Mouse (Mus musculus) limb, embryonic 13.5 days (tissue): ENCODE results near the gene Acap3. TPM values are rescaled to one million over a fixed set of nuclear protein-coding genes. Genes with fewer than 3 reads are reported as not detected.

ENCODE experiments used
- ATAC-seq: fragments of 200-750 bp; cut with Nextera tagmentation; 2 replicates; pipeline ENCODE4 v1.8.0; 2017; ENCODE audit warnings: low read depth, moderate number of reproducible peaks, moderate TSS enrichment; ENCODE audit not compliant: low FRiP score
- H3K27ac ChIP-seq: fragments of 300-500 bp; sonication (generic); 2 replicates; pipeline ENCODE4 v1.5.1; 2015; ENCODE audit warnings: inconsistent platforms, mild to moderate bottlenecking, moderate library complexity
- H3K27me3 ChIP-seq: fragments of 300-500 bp; sonication (generic); 2 replicates; pipeline ENCODE4 v1.6.1; 2015; ENCODE audit warnings: mild to moderate bottlenecking, inconsistent platforms
- H3K36me3 ChIP-seq: fragments of 300-500 bp; sonication (generic); 2 replicates; pipeline ENCODE4 v1.6.1; 2015; ENCODE audit warnings: inconsistent platforms, mild to moderate bottlenecking, moderate library complexity
- H3K4me1 ChIP-seq: fragments of 300-500 bp; sonication (generic); 2 replicates; pipeline ENCODE4 v1.6.1; 2015; ENCODE audit warnings: inconsistent platforms
- H3K4me2 ChIP-seq: fragments of 300-500 bp; sonication (generic); replicated peaks from 2 replicates; pipeline ENCODE4 v1.6.1; 2015; ENCODE audit warnings: inconsistent platforms, mild to moderate bottlenecking, moderate library complexity
- H3K4me3 ChIP-seq: fragments of 300-500 bp; sonication (generic); 2 replicates; pipeline ENCODE4 v1.5.1; 2015; ENCODE audit warnings: moderate library complexity, mild to moderate bottlenecking, inconsistent platforms
- H3K9ac ChIP-seq: fragments of 300-500 bp; sonication (generic); 2 replicates; pipeline ENCODE4 v1.6.1; 2015; ENCODE audit warnings: mild to moderate bottlenecking, inconsistent platforms
- H3K9me3 ChIP-seq: fragments of 300-500 bp; sonication (generic); 2 replicates; pipeline ENCODE4 v1.6.1; 2016; ENCODE audit warnings: inconsistent platforms
- WGBS: fragments of 180-500 bp; shearing (Covaris S2); methylation state at CpG from one replicate; pipeline ENCODE4 v1.1.7; 2015; 5-methylcytosine and 5-hydroxymethylcytosine counted together
- polyA plus RNA-seq: library from polyadenylated mRNA; unstranded; fragments of >200 nt; fragmentation: Nextera tagmentation; extraction: Ambion mirVana; gene quantifications from 2 replicates; pipeline ENCODE4 v1.2.1, GENCODE M21; 2015

The Acap3 gene
- polyA plus RNA-seq, 1 experiment from 2014 or later, result 19.4 TPM

DNA sequence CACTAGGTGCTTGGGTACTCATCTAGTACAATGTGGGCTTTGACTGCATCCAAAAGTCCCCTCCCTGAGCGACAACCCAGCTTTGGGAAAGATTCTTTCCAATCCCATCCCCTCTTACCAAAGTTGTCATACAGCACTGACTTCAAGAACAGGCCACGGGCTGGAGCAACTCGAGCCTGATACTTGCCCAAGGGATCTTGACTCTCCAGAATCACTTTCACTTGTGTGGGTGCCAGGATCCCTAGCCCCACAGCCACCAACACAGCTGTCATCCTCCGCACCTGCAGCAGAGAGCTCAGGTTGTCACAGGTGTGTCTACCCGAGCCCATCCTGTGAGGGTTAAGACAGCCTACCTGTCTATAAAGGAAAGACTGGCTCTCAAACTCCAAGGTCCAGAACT is 2.3 kb upstream of the Acap3 start:
- peaks cover 31% of the 10 kb centered on the region for H3K4me1 ChIP-seq
- H3K9me3 ChIP-seq, result no peaks in the 10 kb centered on the region
- no peaks in the 10 kb centered on the region for H3K27me3 ChIP-seq
- WGBS, result 84% methylated on average over 5 of the region's 5 CpGs
- no peak overlapping the region for H3K27ac ChIP-seq
- H3K4me2 ChIP-seq, result no peak overlapping the region
- H3K9ac ChIP-seq, result no peak overlapping the region
- H3K4me3 ChIP-seq, result no peak overlapping the region
- no peak for ATAC-seq
- H3K36me3 ChIP-seq, result peaks cover 54% of the 10 kb centered on the region

GRCm38 (mm10) chr4:155891011-155891471 is 581 bp upstream of the Acap3 start:
- Histone ChIP-seq H3K4me1 (peaks cover 44% of the 10 kb centered on the region), H3K4me3 (peak overlapping the region; percentile 88), H3K27me3 (no peaks in the 10 kb centered on the region), H3K27ac (no peak overlapping the region; the same call in 1 of the 2 replicates), H3K9ac (peak overlapping the region; percentile 87), H3K9me3 (no peaks in the 10 kb centered on the region), H3K36me3 (peaks cover 45% of the 10 kb centered on the region), H3K4me2 (peak overlapping the region; percentile 97)
- no peak for ATAC-seq
- WGBS, result under 1% methylated on average over 34 of the region's 34 CpGs

DNA sequence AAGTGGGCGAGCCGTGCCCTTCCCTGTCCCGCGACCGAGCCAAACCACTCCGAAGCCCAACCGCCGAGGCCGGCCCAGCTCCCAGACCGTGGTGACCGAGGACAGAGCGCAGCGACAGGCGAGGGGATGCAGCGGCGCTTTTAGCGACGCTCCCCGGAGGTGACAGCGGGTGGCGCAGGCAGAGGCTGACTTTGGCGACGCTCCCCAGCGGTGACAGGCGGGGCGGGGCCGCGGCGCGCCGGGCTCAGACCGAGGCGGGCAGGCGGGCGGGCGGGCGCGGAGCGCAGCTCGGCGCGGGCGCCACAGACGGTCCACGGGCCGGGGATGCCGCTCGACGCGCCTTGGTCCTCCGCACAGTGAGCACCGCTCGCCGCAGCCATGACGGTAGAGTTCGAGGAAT is 395 bp downstream of the Acap3 start:
- H3K4me3 ChIP-seq, result peak overlapping the region; percentile 88
- H3K9ac ChIP-seq, result peak overlapping the region; percentile 87
- under 1% methylated on average over 54 of the region's 56 CpGs for WGBS
- ATAC-seq, result peak; percentile 91
- no peaks in the 10 kb centered on the region for H3K27me3 ChIP-seq
- H3K27ac ChIP-seq, result peak overlapping the region; percentile 92
- peaks cover 44% of the 10 kb centered on the region for H3K4me1 ChIP-seq
- no peaks in the 10 kb centered on the region for H3K9me3 ChIP-seq
- H3K36me3 ChIP-seq, result peaks cover 45% of the 10 kb centered on the region
- peak overlapping the region; percentile 97 for H3K4me2 ChIP-seq

GRCm38 (mm10) chr4:155892438-155893211 is 1.0 kb downstream of the Acap3 start:
- Histone ChIP-seq H3K27me3 (no peaks in the 10 kb centered on the region), H3K4me2 (peak overlapping the region; percentile 97), H3K9ac (peak overlapping the region; percentile 87), H3K27ac (peak overlapping the region; percentile 92), H3K4me1 (peaks cover 44% of the 10 kb centered on the region), H3K4me3 (peak overlapping the region; percentile 88), H3K36me3 (peaks cover 41% of the 10 kb centered on the region), H3K9me3 (no peaks in the 10 kb centered on the region)
- no peak; the same call in 1 of the 2 replicates for ATAC-seq
- WGBS, result 5% methylated on average over 37 of the region's 37 CpGs

DNA sequence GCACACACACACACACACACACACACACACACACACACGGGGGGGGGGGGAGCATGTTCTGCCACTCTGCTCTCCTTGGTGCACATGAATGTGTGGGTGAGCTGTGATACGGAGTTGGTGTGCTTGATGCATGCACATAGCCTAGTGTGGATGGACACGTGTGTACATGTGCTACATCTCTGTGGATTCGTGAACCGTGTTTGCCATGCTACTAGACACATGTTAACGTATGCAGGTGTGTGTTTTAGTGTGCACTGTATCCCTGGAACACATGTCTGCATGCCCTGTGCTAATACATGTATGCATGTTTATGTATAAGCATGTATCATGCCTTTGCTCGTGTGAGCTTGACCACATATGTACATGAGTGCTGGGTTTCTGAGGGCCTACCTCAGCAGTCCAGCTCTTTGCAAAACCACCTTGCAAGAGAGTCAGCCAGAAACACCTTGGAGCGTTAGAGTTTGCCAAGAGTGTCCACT is 1.6 kb downstream of the Acap3 start:
- H3K9ac ChIP-seq, result peak overlapping the region; percentile 87

DNA sequence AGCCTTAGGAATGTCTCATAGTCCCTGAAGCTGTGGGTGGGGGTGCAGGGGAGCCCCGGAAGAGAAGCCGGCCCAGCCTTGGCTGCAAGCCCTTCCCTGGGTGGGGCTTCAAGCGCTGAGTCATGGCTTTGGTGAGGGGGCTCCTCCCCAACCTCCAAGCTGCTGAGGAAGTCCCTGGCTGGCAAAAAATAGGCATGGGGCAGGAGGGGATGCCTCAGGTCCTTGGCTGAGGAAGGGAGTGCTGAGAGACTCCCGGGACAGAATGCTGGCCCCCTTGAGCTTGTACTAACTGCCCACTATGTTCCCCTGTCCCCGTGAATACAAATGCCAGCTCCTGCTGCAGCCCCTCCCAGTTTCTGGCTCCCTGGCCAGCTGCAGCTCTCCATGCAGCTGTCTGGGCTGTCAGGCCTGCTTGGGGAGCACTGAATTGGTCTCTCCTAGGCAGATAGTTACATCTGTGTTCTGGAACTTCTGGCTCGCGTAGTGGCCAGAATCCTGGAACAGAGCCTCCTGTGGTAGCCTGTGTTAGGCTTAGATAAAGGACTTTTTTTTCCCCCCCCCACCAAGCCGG is 2.8 kb downstream of the Acap3 start:
- Histone ChIP-seq H3K4me3 (0 out of 2 replicates have a peak overlapping the region, but pooled peaks have one; percentile 2), H3K36me3 (peaks cover 39% of the 10 kb centered on the region), H3K4me2 (peak overlapping the region; percentile 97), H3K9ac (peak overlapping the region; percentile 51), H3K9me3 (no peaks in the 10 kb centered on the region), H3K27me3 (no peaks in the 10 kb centered on the region), H3K4me1 (peaks cover 44% of the 10 kb centered on the region), H3K27ac (no peak overlapping the region)
- 30% methylated on average over 8 of the region's 8 CpGs for WGBS
- no peak for ATAC-seq

More for the DNA sequence above, 1.6 kb downstream of the Acap3 start:
- H3K4me1 ChIP-seq, result peaks cover 44% of the 10 kb centered on the region
- peak overlapping the region; percentile 97 for H3K4me2 ChIP-seq
- WGBS, result 70% methylated on average over 8 of the region's 8 CpGs
- no peak overlapping the region for H3K27ac ChIP-seq
- H3K4me3 ChIP-seq, result peak overlapping the region; percentile 88
- ATAC-seq, result no peak
- H3K36me3 ChIP-seq, result peaks cover 39% of the 10 kb centered on the region
- H3K9me3 ChIP-seq, result no peaks in the 10 kb centered on the region
- H3K27me3 ChIP-seq, result no peaks in the 10 kb centered on the region

DNA sequence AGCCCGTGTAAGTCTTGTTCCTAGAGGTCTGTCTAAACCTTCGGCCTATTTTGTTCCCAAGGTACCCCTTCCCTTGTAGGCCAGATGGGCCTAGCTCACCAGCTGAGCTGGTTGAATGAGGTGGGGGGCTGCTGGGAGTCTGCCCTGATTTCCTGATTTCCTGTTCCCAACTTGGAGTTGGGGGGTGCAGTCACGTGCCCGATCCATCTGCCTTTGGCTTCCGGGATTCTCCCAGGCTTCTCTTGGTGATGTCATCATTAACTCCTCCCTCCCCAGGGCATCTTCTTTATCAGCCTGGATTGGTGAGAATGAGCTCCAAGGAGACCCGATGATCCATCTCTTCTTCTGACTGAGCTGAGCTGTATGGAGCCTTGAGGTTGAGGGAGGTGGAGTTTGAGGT is 3.6 kb downstream of the Acap3 start:
- Histone ChIP-seq H3K4me2 (peak overlapping the region; percentile 97; the same call in 1 of the 2 replicates), H3K9ac (peak overlapping the region; percentile 51), H3K36me3 (peaks cover 41% of the 10 kb centered on the region), H3K9me3 (no peaks in the 10 kb centered on the region), H3K27ac (no peak overlapping the region), H3K4me3 (no peak overlapping the region), H3K27me3 (no peaks in the 10 kb centered on the region), H3K4me1 (peaks cover 40% of the 10 kb centered on the region)
- WGBS, result 47% methylated on average over 6 of the region's 6 CpGs
- no peak for ATAC-seq

DNA sequence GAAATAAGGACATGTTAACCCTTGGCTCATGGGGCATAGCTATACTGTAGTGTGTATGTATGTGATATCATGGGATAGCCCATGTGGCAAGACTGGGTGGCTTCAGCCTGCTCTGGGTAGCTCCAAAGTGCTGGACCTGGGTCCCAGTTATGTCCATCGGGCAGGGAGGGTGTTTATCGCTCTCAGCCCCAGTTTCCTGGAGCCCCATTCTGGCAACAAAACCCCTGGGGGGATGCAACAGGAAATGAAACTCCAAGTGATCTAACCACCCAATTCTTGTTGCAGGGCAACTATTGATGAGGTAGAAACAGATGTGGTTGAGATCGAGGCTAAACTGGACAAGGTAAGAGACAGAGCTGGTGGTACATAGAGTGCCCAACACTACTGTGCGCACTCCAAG is 4.2 kb downstream of the Acap3 start:
- 90% methylated on average over 4 of the region's 4 CpGs for WGBS
- Histone ChIP-seq H3K9ac (no peak overlapping the region), H3K27ac (no peak overlapping the region), H3K9me3 (no peaks in the 10 kb centered on the region), H3K27me3 (no peaks in the 10 kb centered on the region), H3K4me1 (peaks cover 34% of the 10 kb centered on the region), H3K4me2 (no peak overlapping the region), H3K4me3 (no peak overlapping the region), H3K36me3 (peaks cover 46% of the 10 kb centered on the region)
- no peak for ATAC-seq

GRCm38 (mm10) chr4:155896461-155896860 is 4.8 kb downstream of the Acap3 start:
- WGBS, result 94% methylated on average over 12 of the region's 12 CpGs
- peaks cover 33% of the 10 kb centered on the region for H3K4me1 ChIP-seq
- no peak overlapping the region for H3K9ac ChIP-seq
- H3K36me3 ChIP-seq, result peaks cover 52% of the 10 kb centered on the region
- no peak overlapping the region for H3K27ac ChIP-seq
- H3K4me3 ChIP-seq, result no peak overlapping the region
- no peaks in the 10 kb centered on the region for H3K9me3 ChIP-seq
- H3K4me2 ChIP-seq, result no peak overlapping the region
- ATAC-seq, result no peak
- no peaks in the 10 kb centered on the region for H3K27me3 ChIP-seq

- no peaks in the 10 kb centered on the region for H3K9me3 ChIP-seq
- 93% methylated on average over 2 of the region's 2 CpGs for WGBS
- H3K9ac ChIP-seq, result no peak overlapping the region
- peaks cover 23% of the 10 kb centered on the region for H3K4me1 ChIP-seq
- H3K27me3 ChIP-seq, result no peaks in the 10 kb centered on the region
- H3K36me3 ChIP-seq, result peaks cover 71% of the 10 kb centered on the region
- no peak overlapping the region for H3K4me3 ChIP-seq
- ATAC-seq, result no peak
- H3K27ac ChIP-seq, result no peak overlapping the region
- no peak overlapping the region for H3K4me2 ChIP-seq
Measured at GRCm38 (mm10) chr4:155898318-155898717, 6.7 kb downstream of the Acap3 start.

- WGBS, result 94% methylated on average over 7 of the region's 7 CpGs
- H3K27me3 ChIP-seq, result no peaks in the 10 kb centered on the region
- no peak overlapping the region for H3K27ac ChIP-seq
- ATAC-seq, result no peak
- no peak overlapping the region for H3K4me3 ChIP-seq
- no peak overlapping the region for H3K4me2 ChIP-seq
- H3K36me3 ChIP-seq, result peaks cover 81% of the 10 kb centered on the region
- peaks cover 13% of the 10 kb centered on the region for H3K4me1 ChIP-seq
- no peaks in the 10 kb centered on the region for H3K9me3 ChIP-seq
- H3K9ac ChIP-seq, result no peak overlapping the region
Measured at GRCm38 (mm10) chr4:155899355-155899754, 7.7 kb downstream of the Acap3 start.

GRCm38 (mm10) chr4:155901205-155901604 is 9.6 kb downstream of the Acap3 start:
- Histone ChIP-seq H3K27ac (no peak overlapping the region), H3K9ac (no peak overlapping the region), H3K4me1 (no peaks in the 10 kb centered on the region), H3K4me2 (no peak overlapping the region), H3K36me3 (peaks cover 90% of the 10 kb centered on the region), H3K9me3 (no peaks in the 10 kb centered on the region), H3K27me3 (no peaks in the 10 kb centered on the region), H3K4me3 (no peak overlapping the region)
- 80% methylated on average over 3 of the region's 3 CpGs for WGBS
- ATAC-seq, result no peak
